Mouse (Mus musculus): ENCODE data around the gene Barhl2. TPM values are rescaled to one million over a fixed set of nuclear protein-coding genes. Genes with fewer than 3 reads are reported as not detected.

The Barhl2 gene
- polyA plus RNA-seq (2012; rRNA removed): not detected in 2 replicates

DNA sequence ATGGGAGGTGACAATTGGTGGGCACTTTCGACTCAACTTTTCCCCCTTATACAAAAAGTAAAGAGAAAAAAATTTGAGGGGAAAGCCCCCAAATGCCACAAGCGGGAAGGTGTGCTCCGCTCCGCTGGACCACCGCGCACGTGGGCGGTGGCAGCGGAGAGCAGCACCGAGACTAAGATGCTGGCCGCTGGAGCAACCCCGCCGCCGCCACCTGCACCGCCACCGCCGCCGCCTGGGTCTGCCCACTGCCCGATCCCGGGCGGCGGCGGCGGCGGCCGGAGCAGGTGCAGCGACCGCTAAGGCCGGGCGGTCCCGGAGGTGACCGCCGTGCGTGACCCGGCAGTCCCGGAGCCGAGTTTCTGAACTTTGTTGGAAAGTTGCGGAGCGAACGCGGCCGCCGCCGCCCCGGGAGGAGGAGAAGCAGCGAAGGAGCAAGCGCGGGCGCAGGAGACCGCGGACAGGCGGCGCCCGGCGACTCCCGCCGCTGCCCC lies at the start of gene Barhl2:
Barhl2 (minus strand) TSS at position 181 of the 491 bp plus-strand sequence.
- DNase-seq (ENCODE audit: low spot score): no peak

DNA sequence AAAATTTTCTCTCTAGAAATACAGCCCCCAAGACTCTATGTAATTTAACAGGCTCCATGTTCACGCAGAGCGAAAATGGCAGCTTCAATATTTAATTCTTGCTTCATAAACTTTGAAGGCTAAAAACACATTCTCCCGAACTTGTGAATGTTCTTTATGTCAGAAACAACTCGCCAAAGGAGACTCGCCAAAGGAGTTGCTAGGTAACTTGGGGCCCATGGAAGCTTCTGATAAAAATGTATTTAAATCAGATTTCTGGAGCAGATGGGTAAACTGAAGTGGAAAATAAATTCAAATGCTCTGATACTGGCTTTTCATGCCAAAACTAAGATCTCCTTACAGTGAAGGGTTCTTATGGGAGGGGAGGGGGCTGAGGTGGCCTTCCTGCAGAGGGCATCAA lies 48.1 kb upstream of the Barhl2 start:
- no peak for DNase-seq (ENCODE audit: low spot score)

DNA sequence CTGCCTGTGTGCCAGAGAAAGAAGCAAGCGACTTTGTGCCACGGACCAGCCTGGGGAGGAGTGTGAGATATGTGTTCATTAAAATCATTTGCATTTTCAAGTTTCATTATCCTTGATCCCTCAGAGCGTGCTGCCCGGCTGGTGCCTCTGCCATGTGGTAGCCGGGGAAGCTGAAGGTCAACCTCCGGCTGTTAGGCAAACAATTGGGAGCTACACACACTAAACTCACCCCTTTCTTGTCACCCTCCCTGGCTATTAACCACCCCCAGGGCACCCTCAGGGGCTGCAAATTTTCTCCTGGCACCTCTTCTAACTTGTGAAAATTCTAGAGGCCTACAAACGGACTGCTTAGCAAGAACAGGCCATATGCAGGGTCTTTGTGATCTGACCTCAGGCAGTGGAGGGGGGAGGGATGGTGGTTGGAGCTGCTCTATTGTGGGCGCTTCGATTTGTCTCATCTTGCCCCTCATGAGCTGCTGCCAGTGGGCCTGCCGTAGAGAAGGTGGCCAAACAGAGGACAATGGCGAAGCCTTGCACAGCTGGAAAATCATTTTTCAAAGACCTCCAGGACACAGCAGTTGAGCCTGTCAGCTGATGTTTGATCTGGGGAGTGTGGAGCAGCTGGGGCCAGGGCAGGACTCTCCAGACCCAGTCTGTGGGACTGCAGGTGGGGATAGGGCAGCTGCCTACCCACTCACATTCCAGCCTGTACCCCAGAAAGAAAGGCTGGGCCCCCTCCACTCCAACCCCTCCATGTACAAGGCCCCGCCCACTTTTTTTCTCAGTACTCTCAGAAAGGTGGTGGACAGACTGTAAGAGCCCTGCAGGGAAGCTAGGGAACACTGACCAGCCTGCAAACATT lies 44.9 kb upstream of the Barhl2 start:
- no peak for DNase-seq (ENCODE audit: low spot score)

DNA sequence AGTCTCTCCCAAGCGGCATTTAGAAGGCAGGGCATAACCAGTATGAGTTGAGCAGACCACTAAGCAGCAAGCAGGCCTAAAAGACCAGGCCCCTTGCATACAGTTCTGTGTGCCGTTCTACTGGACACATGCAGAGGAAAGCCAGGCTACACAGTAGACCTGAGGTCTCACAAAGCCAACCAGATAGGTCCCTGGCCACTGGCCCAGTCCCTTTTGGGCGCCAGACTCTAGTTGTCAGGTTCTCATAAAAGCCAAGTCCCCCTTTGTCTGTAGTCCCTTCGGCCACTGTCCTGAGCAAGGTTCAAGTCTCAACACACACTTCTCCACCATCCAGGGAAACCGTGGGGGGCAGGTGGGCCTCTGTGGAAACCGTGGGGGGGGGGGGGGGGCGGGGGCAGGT lies 44.3 kb upstream of the Barhl2 start:
- DNase-seq (ENCODE audit: low spot score): no peak

DNA sequence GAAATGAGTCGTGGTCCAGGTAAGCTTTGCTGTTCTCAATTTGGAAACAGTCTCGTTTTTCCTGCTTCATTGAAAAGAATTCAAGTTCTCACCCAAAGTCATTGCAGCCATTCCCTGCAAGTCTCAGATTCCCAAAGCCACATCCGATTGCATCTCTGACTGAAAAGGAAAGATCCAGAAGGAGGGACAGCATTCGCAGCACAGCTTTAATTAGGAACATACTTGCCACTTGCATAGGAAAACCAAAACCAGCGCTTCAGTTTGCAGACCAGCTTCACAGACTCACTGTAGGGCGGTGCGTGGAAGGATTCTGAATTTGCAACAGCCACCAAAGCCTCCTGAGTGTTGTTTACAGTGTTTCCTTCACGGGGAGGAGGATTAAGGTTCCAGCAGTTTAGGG lies 33.8 kb upstream of the Barhl2 start:
- no peak for DNase-seq (ENCODE audit: low spot score)

DNA sequence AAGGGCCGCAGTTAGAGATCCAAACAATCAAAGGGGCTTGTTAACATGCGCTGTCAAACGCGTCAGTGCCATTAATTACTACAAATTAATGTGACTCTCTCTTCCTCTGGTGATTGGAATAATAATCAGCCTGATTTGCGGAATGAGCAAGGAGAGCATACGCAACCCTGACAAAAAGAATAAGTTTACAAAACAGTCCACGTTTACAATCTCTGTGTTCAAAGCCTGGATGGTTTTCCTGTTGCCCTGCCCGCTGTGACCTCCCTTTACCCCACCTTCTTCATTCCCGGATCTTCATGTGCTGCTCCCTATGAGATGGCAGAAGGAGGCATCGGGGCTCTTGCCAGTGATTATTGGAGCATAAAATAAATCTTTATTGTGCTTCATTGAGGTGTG lies 14.1 kb upstream of the Barhl2 start:
- DNase-seq (ENCODE audit: low spot score): no peak

DNA sequence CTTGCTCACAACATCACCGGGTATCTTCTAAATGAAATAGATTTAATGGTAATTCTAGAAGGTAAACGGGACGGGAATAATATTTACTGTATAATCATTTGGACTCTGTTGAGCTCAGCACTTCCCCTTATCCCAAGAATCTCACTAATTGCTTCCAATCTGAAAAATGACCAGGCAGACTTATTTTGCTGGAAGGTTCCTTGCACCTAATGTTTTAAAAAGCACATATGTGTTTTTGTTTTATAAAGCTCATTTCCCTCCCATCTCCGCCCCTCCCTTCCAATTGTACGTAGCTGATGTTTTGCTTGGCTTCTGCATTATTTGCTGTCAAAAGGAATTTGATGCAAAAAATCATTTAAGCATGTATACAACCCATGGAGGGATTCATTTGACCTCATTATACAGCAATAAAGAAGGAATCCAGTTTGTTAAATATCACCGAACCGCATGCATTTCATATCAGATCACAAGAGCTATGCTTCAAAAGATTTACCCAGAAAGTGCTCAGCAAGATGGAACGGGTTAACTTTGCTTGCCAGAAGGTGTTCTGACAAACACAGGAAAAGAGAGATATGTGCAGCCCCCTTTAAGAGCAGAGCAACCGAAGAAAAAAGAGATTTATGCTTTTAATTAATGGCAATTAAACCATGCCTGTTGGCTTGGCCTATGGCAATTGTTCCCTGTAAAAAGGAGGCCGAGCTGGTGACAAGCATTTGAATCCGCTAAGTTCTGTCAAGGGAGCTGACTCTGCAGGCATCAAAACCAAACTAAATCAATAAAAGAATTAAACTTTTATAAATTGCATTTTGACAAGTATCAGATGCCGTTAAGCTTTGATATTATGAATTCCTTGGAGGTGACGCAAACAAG lies 13.5 kb upstream of the Barhl2 start:
- DNase-seq (ENCODE audit: low spot score): no peak

DNA sequence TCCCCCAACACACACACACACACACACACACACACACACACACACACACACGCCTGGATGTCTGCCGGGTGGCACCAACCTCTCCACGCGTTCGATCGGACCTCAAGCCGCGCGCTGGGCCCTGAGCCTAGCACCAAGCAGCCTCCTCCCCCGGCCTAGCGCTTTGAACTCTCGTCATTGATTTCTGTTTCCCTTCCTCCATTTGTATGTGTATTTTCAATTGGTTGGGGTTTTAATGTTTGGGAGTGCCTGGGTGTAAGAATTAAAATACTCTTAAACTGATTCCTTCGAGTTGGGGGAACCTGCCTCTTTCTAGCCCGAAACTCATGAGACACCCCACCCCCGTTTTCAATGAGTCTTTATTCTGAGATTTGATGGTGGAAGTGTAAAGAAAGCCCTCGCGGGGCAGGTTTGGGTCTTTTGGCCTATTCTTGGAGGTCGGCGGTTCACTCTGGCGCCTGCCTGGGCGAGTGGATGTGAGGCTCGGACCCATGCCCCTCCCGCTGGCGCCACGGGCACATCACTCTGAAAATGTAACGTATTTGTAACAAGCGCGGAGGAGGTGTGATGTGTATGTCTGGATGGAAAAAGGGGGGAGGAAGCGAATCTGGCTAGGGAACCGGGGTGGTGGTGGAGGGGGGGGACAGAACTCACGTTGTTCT lies 7.3 kb upstream of the Barhl2 start:
- no peak for DNase-seq (ENCODE audit: low spot score)

DNA sequence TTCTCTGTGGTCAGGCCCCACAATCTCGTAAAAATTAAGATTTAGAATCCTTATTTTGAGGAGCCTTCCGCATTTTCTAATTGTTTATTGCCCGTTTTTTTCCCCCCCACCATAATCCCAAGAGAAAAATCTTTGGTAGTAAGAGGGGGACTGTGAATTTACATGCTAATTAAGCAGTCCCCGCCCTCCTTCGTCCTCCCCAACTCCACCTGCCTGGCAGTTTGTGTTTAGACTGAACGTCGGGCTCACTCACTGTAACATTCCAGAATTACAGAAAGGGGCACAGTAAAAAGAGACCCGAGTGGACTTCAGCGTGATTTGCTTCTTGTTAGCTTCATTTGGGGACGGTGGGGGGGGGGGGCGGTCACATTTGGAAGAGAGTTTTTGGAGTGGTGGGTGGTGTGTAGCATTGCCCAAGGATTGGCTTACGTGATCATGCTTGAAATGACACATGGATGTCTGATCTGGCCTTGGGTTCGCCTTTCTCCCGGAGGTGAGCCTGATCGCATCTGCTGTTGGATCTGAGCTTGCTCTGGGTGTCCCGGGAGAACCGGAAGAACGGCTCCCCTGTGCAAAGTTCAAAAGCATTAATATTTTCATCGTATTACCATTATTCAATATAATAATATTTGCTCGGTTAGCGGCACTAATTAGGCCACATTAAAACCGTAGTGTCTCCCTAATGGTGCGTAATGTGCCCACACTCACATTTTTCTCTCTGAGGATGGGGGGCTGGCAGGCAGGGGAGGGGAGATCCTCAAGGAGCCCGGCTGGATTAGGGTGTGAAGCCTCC lies 6.6 kb upstream of the Barhl2 start:
- DNase-seq (ENCODE audit: low spot score): no peak

DNA sequence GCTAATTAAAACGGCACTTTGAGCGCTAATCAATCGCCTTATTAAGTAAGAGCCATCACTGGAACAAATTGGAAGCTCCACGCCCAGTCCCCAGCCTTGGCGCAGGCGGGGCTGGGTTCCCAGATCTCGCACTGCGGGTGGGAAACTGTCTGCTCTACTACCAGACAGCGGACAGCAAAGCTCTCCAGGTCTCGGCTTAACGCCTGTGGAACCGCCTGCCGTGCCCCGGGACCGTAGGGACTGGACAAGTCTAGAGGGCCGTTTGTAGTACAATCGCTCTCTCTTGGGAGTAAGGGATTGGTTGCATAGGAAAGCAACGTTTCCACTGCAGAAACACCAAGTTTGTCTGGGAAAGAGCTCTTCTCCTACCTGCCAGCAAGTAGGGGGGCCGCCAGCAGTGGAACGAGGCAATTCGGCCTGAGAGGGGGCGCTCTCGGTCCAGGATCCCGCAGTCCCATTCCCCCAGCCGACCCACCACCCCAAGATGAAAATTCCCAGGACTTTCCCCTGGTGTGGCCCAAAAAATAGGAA lies 5.8 kb upstream of the Barhl2 start:
- no peak for DNase-seq (ENCODE audit: low spot score)

DNA sequence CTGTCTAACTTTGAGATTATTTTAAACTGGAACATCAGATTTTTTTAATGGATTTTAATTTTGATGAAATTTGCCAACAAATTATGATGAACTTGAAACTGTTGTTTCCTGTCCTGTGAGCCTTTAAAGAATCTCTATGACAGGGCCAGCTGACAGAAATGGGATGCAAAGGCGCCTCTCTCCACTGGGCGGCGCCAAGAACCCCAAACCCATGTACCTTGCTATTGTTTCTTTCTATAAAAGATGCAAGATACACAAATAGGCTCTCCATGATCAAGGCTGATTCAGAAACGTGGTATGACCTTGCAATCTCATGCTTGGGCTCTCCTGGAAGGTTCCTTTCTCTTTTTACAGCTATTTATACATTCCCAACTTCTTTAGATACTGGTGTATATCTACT lies 3.9 kb upstream of the Barhl2 start:
- no peak for DNase-seq (ENCODE audit: low spot score)

DNA sequence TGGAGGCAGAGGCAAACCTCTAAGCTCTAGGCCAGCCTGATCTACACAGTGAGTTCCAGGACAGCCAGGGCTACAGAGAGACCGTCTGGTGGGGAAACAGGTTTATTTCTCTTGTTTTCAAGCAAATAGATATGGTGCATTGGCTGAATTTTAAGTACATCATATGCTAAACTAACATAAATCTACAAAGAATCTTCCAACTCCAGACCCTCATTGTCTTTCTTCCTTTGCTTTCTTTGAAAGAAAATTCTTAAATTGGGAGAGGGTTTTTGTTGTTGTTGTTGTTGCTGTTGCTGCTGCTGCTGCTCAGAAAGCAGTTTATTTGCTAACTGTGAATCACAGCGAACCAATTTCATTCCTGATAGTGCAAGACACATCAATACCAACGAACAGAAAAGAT lies 3.5 kb upstream of the Barhl2 start:
- no peak for DNase-seq (ENCODE audit: low spot score)

DNA sequence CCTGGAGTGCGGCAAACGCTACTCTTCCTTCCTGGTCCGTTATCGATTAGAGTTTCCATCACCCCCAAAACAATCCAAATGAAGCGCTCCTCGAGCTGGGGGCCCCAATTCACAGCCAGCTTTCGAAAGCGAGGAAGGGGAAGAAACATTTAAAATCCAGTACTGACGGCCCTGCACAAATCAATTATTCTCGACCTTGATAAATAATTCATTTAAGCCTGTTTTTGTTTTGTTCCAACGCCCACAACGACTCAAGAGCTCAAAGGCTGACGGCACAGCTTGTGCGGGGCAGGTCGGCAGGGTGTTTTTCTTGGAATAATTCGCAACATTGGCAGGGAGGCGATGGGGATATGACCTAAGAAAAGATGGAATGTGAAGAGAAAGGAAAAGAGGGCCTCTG lies 2.6 kb upstream of the Barhl2 start:
- no peak for DNase-seq (ENCODE audit: low spot score)

DNA sequence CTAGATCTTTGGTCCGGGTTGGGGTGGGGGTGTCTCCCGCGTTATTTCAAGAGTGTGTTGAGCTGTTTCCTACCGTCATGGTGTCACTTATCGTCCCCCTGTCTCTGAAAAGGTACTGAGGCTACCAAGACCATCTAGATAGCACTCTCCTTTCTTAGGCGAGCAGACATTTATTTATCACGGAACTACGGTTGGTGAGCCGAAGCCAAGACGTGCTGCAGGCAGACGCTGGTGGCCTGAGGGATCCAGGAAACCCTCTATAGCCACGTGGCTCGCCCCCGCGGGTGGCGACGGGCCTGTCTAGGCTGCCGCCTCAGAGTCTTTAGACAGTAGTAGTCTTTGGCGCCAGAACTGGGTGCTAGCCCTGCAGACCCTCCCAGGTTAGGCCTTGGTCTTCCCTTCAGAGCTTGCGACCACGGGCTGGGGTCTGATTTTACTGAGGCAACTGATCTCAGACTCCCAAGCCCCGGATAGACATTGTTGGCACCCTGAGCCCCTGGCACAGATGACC lies 2.1 kb upstream of the Barhl2 start:
- DNase-seq (ENCODE audit: low spot score): no peak

DNA sequence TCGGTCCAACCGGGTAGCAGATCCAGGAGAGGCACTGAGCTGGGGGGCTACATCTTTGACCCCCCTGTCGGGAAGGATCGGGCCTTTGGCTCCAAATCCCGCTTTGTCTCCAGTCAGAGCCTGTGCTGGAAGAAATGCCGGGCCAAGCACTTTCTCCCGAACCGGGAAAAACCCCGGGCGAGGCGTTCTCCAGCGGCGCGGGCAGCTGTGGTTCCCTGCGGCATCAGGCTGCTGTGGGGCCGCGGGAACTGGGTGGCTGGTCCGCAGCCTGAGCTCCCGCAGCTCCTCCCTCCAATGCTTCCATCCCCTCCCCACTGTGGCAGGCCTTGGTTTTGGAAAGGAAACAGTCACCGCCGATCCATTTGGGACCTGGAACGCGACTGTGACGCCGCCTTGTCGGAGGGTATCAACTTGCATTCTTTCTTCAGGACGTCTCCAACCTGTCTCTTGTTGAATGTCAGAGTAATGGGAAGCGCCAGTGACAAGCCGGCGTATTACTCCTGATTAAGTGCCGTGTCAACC lies 1.2 kb upstream of the Barhl2 start:
- no peak for DNase-seq (ENCODE audit: low spot score)

DNA sequence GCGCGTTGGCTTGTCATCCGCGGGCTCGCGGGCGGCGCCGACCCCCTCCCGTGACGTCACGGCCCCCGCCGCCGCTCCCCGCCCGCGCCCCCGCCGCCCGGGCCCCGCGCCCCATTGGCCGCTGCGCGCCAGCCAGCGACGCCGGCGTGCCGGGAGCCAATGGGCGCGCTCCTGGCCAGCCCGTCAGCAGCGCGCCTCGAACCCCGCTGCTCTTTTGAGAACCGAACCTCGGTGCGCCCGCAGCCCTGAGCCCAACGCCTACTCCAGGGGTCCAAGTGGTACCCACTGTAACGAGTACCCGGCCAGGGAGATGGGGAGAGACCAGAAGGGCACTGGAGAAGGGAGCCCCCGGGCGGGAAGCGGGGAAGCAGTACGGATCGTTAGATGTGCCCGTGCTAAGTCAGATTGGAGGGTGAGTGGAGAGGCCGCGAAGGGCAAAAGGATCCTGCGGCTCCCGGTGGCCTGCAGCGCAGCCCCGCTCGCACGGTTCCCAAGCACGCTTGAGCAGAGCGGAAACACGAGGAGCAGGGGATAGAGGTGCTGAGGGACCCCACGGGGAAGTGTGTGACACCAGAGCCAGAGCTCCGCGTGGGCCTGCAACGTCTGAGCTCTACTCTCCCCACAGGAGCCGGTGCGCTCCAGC lies 632 bp upstream of the Barhl2 start:
- no peak for DNase-seq (ENCODE audit: low spot score)

DNA sequence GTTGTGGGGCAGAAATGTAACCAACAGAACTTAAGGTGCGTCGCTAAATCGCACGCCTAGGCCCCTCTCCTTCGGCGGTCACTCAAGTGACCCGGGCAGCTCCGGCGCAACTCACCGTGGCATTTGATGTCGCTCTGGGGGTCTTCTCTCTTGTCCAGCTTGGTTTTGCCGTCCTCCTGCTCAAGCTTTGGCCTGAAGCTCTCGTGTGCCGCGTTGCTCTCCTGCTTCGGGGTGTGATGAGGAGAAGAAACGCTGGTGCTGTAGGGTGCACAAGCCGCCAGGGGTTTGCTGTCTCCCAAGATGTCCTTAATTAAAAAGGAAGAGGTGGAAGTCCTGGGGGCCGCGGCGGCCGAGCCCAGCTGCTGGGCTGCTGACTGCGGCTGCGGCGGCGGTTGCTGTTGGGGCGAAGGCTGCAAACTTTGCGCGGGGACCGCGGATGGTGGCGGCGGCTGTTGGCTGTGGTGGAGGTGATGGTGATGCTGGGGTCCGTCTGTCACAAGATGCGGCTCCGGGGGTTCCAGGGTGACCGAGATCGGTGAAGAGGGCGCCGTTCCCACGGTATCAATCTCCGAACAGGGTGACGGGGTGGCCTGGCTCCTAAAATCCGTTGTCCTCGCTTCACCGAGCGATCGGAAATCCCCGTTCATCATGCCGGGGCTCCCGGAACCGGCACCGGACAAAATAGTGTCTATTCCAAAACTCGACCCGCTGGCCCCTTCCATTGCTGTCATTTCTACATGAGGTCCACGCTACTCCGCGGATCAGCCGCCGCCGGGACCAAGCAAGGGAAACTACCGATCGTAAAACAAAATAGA lies 648 bp downstream of the Barhl2 start:
- no peak for DNase-seq (ENCODE audit: low spot score)

DNA sequence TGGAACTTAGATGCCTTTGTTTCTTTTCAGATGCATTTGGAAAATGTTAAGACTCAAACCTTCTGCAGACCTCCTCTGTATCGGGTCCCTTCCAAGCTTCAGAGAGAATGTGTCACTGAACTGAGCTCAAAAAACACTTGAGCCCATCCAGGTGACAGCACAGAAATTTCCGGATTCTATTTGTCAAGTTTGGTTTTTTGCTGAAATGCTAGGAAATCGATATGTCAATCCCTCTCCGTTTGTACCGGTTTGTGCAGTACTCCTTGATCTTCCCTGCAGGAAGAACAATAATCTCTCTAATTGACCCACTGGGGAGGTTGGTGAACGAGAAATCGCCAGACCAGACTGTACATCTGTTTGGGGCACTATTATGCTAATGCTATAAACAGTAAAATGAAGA lies 2.0 kb downstream of the Barhl2 start:
- DNase-seq (ENCODE audit: low spot score): no peak
